Mouse (Mus musculus) brain, embryonic 18.5 days (tissue): ENCODE results near the gene Lpar3.
A peak's percentile ranks its signal among the peaks of the same experiment; 100 is the strongest.

Source experiments
- DNase-seq: peaks from one replicate; pipeline ENCODE4 v3.0.0-alpha.2; 2012; ENCODE audit warnings: low read depth, low spot score

Lpar3 gene

GRCm38 (mm10) chr3:146220776-146221486 is at the start of gene Lpar3:
Gene Lpar3 (plus strand): TSS chr3:146220963.
- no peak for DNase-seq

- no peak for DNase-seq
Measured at GRCm38 (mm10) chr3:146173030-146173429, 47.7 kb upstream of the Lpar3 start.

GRCm38 (mm10) chr3:146174215-146174614 is 46.5 kb upstream of the Lpar3 start:
- DNase-seq = no peak

DNA sequence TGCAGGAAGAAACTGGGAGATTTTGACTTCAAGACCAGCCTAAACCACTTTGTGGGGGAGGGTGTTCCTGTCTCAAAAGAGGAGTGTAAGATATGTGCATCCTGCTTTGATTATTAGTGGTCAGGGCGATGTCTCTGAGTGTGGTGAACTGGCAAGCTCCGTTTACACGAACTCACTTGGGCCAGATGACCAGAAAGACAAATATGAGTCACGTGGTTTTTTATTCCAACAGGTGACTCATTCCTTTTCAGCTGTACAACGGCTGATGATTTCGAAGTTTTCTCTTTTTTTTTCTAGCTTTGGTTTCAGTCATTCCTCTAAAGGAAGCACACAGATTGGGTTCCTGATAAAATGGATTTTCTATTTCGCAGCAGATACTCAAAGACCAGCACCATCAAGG is 43.5 kb upstream of the Lpar3 start:
- DNase-seq = no peak

DNA sequence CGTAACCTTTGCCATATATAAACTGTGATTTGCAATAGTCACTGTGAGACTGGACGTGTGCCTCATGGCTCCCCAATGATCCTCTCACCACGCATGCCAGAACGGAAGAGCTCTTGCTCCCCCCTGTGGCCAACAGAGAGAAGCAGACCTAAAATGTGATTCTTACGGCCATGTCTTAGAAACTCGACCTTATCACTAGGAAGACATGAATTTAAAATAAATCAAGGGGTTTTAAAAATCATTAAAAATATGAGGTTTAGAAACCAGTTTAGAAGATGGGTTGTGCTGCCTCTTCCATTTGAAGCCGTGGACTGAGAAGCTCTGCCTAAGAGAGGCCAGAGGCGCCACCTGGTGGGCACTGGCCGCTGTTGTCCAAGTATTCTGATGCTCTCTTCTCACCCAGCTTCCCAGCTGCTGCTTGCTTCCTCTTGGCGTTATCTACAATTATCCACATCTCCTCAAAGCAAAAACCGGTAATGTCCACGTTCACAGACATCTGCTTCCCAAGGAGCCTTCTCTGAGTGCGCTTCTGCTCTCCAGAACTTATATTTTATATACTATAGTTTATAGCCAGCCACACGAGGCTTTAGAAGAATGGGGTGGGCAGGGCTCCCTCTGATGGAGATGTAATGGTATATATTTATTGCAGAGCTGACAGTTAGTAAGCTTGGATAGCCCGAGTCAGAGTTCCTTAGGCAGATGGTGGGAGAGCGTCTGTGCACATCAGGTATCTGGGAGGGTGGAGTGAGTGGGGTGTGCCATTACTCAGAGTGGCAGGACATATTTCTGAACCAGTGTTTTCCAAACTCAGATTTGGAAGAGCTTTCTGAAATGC is 42.8 kb upstream of the Lpar3 start:
- DNase-seq = peak; percentile 66

GRCm38 (mm10) chr3:146180341-146180740 is 40.4 kb upstream of the Lpar3 start:
- DNase-seq = no peak

- no peak for DNase-seq
Measured at GRCm38 (mm10) chr3:146180986-146181385, 39.8 kb upstream of the Lpar3 start.

- DNase-seq = peak; percentile 59
Measured at GRCm38 (mm10) chr3:146184992-146185657, 35.6 kb upstream of the Lpar3 start.

DNA sequence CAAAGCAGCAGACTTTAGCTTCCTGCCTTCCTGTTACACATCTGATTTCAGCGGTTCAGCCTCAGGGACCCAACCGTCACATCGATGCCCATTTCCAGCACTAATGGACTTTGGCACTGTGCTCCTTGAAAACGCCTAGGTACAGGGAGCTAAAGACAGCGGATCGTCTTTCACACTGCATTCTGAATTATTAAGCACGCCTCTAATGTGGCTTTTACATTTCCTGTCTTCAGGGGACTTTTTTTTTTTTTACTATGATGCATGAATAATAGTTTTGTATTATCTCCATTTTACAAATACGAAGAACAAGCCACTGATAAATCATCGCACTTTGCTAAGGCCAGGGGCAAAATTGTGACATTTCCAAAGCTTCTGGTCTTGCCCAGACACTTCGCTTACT is 34.7 kb upstream of the Lpar3 start:
- no peak for DNase-seq

GRCm38 (mm10) chr3:146189933-146190332 is 30.8 kb upstream of the Lpar3 start:
- no peak for DNase-seq

DNA sequence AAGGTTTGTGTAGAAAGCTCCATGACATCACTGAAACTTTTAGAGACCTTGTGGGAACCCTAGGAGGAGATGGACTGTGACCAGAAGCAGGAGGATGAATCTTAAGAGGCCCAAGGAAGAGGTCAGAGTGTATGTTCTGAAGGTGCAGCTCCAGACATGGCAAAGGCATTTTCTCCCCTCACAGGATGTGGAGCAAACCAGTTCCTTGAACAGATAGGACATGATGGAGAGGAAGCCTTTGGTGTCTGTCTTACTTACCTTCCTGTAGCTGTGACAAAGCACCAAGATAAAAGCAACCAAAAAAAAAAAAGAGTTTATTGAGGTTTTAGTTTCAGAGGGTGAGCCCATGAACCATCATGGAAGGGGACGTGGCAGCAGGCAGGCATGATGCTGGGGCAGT is 28.3 kb upstream of the Lpar3 start:
- no peak for DNase-seq

GRCm38 (mm10) chr3:146195153-146195552 is 25.6 kb upstream of the Lpar3 start:
- no peak for DNase-seq

- no peak for DNase-seq
Measured at GRCm38 (mm10) chr3:146196301-146196700, 24.5 kb upstream of the Lpar3 start.

- no peak for DNase-seq
Measured at GRCm38 (mm10) chr3:146196780-146197743, 23.7 kb upstream of the Lpar3 start.

GRCm38 (mm10) chr3:146197785-146198184 is 23.0 kb upstream of the Lpar3 start:
- DNase-seq = no peak

DNA sequence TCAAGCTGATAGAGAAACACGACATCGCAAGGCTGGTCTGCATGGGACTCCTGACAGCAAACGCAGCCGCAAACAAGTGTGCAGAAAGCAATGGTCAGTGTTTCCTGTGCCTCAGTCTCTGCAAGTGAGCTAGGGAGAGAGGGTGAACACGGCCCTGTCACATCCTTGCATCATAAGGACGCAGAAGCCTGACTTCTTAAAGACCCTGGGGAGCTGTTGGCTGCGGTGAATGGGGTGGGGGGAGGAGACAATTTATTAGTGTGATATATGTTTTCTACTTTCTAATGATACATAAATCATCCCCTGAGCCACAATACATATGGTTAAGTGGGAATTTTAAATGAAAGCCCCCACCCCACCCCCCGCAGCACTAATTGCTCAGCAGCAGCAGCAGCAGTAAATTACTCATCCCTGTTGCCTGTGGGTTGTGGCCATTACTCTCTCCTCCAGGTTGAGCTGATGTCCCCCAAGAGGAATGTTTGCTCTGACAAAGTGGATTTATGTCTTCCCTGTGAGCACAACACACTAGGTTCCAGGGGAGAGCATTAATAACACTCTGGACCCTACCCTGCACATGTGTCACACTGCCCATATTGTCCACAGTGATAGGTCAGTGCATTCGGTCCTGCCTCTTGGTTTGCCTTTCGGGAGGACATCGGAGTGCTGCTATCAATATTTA is 21.8 kb upstream of the Lpar3 start:
- no peak for DNase-seq

- DNase-seq = no peak
Measured at GRCm38 (mm10) chr3:146199486-146199885, 21.3 kb upstream of the Lpar3 start.

DNA sequence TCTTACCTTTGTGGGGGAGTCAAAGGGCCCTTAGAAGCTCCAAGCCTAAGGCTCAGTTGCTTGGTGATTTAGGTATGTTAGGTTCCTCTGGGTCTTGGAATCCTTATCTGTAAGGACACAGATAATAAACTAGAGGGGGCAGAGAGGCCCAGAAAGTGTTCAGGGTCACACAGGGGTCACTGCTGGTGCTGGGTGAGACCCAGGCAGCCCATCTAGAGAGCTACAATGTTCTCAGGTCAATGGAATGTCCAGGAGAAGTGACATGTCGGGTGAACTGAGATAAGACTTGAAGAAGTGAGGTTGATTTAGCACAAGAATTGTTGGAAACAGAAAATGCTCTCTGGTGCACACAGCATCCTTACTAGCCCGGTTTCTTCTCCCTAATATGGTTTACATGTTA is 16.4 kb upstream of the Lpar3 start:
- DNase-seq = no peak

GRCm38 (mm10) chr3:146205305-146205704 is 15.5 kb upstream of the Lpar3 start:
- no peak for DNase-seq

GRCm38 (mm10) chr3:146206635-146207034 is 14.1 kb upstream of the Lpar3 start:
- no peak for DNase-seq

DNA sequence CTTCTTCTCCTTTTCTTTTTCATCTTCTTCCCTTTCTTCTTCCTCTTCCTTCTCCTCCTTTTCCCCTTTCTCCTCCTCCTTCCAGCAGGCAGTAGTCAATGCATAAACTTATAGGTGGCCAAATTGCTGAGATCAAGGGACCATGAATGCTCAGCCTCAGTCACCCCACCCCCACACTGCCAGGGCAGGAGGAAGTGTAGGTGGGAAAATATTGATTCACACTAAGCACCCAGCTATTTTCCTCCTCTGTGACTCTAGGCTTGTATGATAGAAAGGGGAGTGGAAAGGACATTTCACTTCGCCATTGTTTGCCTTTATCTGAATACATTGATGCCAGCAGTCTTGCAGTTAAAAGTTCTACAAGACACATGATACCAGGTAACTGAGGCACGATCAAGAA is 13.3 kb upstream of the Lpar3 start:
- no peak for DNase-seq
